Mouse (Mus musculus) megakaryocyte, embryonic 14.5 days (primary cell): ENCODE results near the gene Rtca. TPM values are rescaled to one million over a fixed set of nuclear protein-coding genes. Genes with fewer than 3 reads are reported as not detected.

Experiments
- H3K27me3 ChIP-seq: replicated peaks from 2 replicates; pipeline ENCODE3; 2012; ENCODE audit warnings: inconsistent platforms
- H3K36me3 ChIP-seq: replicated peaks from 2 replicates; pipeline ENCODE3; 2012; ENCODE audit warnings: low read length, inconsistent platforms, mixed read lengths
- H3K4me1 ChIP-seq: 2 replicates; pipeline ENCODE4 v1.6.1; 2012; ENCODE audit warnings: inconsistent platforms
- H3K4me3 ChIP-seq: replicated peaks from 2 replicates; pipeline ENCODE3; 2012; ENCODE audit warnings: moderate library complexity, mild to moderate bottlenecking, inconsistent platforms
- H3K9me3 ChIP-seq: 2 replicates; pipeline ENCODE4 v1.6.1; 2012; ENCODE audit warnings: inconsistent platforms
- FLI1 ChIP-seq: IDR thresholded peaks from 2 replicates; pipeline ENCODE4 v1.6.1; 2012; ENCODE audit warnings: low read length, inconsistent platforms, mixed read lengths
- GATA1 ChIP-seq: IDR thresholded peaks from 3 replicates; pipeline ENCODE4 v1.6.1; 2012; ENCODE audit warnings: mixed read lengths, low read length, inconsistent platforms, borderline replicate concordance
- polyA plus RNA-seq: library from polyadenylated mRNA; stranded (reverse); fragments of >175 nt; gene quantifications from 2 replicates; pipeline ENCODE4 v1.2.3, GENCODE M21; 2012; ENCODE audit warnings: low replicate concordance; ENCODE audit not compliant: insufficient read depth

Gene Rtca
- polyA plus RNA-seq, 1 experiment = 44.2 TPM

- Histone ChIP-seq H3K9me3 (no peaks in the 10 kb centered on the region), H3K4me1 (peaks cover 37% of the 10 kb centered on the region), H3K4me3 (no peak overlapping the region), H3K36me3 (no peaks in the 10 kb centered on the region), H3K27me3 (peaks cover 17% of the 10 kb centered on the region)
- TF ChIP-seq FLI1 = no peak
- no peak for TF ChIP-seq GATA1
These were observed 65.2 kb downstream of the Rtca start for GRCm38 (mm10) chr3:116442788-116443187.

- Histone ChIP-seq H3K27me3 (peaks cover 17% of the 10 kb centered on the region), H3K4me1 (peaks cover 44% of the 10 kb centered on the region), H3K36me3 (no peaks in the 10 kb centered on the region), H3K4me3 (no peak overlapping the region), H3K9me3 (no peaks in the 10 kb centered on the region)
- TF ChIP-seq FLI1 (no peak), GATA1 (no peak)
These were observed 66.3 kb downstream of the Rtca start for GRCm38 (mm10) chr3:116441518-116442205.

DNA sequence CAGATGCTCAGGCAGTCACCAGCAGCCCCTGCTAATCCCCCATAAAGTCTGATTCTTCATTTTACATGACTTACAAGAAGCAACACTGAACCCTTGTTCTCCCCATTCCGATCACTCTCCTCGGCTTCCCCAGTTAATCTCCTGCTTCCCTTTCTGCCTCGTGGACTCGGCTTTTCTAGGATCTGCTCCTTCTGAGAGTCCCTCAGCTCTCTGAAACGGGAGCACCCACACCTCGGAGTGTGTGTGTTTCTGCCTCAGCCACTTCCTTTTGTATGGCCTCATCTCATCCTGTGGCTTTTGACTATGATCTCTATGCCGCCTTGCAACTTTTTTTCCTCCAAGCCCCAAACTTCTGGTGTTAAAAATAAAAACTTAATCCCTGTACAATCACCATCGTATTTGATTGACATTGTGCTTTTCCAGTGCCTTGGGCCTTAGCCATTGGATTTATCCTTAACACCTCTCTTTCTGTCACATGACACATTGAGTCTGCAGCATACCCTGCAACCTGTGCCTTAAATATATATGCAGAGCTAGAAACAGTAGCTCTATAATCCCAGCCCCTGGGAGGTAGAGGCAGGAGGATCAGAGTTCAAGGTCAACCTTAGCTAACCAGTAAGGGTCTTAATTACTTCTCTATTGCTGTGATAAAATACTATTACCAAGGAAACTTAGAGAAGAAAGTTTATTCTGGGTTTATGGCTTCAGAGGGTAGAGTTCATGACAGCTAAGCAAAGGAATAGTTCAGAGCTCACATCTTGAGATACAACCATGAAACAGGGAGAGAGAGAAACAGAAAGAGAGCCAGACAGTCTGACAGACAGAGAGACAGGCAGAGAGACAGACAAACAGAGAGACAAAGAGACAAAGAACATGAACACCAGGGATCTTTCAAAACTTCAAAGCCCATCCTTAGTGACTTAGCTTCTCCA lies 67.7 kb downstream of the Rtca start:
- Histone ChIP-seq H3K27me3 (peaks cover 14% of the 10 kb centered on the region), H3K9me3 (no peaks in the 10 kb centered on the region), H3K4me3 (peak overlapping the region; percentile 64), H3K36me3 (no peaks in the 10 kb centered on the region), H3K4me1 (peaks cover 57% of the 10 kb centered on the region)
- TF ChIP-seq FLI1 (no peak), GATA1 (no peak)

Other genes with a start within 250 kb of the Rtca start
- gene Cdc14a, start 84.2 kb downstream of the Rtca start, polyA plus RNA-seq = 0.91 and 2.2 TPM in 2 replicates
- gene Dbt, start 4.9 kb upstream of the Rtca start, polyA plus RNA-seq = 0.78 TPM in 1 of 2 replicates, not detected in the other
- 0.19 TPM in 1 of 2 replicates, not detected in the other for gene Lrrc39, start 54.8 kb upstream of the Rtca start, polyA plus RNA-seq
- 1.4 and 2.0 TPM in 2 replicates for gene Sass6, start 86.8 kb upstream of the Rtca start, polyA plus RNA-seq
- gene Trmt13, start 106.4 kb upstream of the Rtca start, polyA plus RNA-seq = 0.64 and 6.4 TPM in 2 replicates
- gene Mfsd14a, start 154.5 kb upstream of the Rtca start, polyA plus RNA-seq = 7.1 TPM in 1 of 2 replicates, not detected in the other
- not detected in 2 replicates for gene Gm43191, start 173.1 kb upstream of the Rtca start, polyA plus RNA-seq
- 4.1 and 4.5 TPM in 2 replicates for gene Slc35a3, start 204.6 kb upstream of the Rtca start, polyA plus RNA-seq